Mouse (Mus musculus) small intestine, adult 2 months (tissue): ENCODE measurements at regions not wholly inside any gene's neighbourhood (a gene's known extent, or its start where the extent isn't known, plus 50 kb on each side); places are given as distances from the start of the nearest gene placed in this dataset.

Experiments used
- CTCF ChIP-seq: fragments of 200-500 bp; IDR thresholded peaks from 2 replicates; pipeline ENCODE4 v1.5.1; 2012; ENCODE audit warnings: low read depth, mild to moderate bottlenecking, control low read depth, inconsistent platforms, low read length, moderate library complexity, mixed read lengths; ENCODE audit not compliant: insufficient replicate concordance, insufficient read length; ENCODE audit errors: extremely low read depth
- POLR2A ChIP-seq: fragments of 200-500 bp; IDR thresholded peaks from 2 replicates; pipeline ENCODE4 v1.6.1; 2012; ENCODE audit warnings: low read depth, mild to moderate bottlenecking, control low read depth, inconsistent platforms, low read length, moderate library complexity

GRCm38 (mm10) chr8:26264869-26265321 lies 145.6 kb downstream of the Gm45692 start:
- TF ChIP-seq POLR2A (no peak), CTCF (no peak)
